Mouse (Mus musculus) cerebellum, adult 9-10 months (tissue): ENCODE results near the gene Src.
"Not testable (repeated sequence)": the region's sequence is repeated elsewhere in the genome, so short reads cannot be mapped to it uniquely, and the experiment has no call there.

Experiments
- DNase-seq: peaks from one replicate; pipeline ENCODE4 v3.0.0; 2022

Src gene

DNA sequence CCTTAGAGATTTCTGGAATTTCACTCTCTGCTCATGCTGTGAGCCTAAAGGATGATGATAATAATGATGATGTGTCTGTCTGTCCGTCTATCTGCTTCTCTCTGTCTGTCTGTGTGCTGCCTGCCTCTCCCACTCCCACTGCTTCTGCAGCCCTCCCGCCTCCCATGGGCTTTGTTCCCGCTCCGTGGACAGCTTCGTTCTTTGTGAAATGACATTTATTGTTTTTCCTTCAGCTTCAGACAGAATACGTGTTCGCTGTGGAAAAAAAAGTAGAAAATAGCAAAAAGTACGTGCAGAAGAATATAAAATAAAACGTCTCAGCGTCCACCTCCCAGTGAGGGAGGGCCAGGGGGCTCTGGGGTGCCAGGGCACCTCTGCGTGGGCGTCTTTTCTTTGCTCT lies 64.5 kb downstream of the Src start:
- no peak for DNase-seq

DNA sequence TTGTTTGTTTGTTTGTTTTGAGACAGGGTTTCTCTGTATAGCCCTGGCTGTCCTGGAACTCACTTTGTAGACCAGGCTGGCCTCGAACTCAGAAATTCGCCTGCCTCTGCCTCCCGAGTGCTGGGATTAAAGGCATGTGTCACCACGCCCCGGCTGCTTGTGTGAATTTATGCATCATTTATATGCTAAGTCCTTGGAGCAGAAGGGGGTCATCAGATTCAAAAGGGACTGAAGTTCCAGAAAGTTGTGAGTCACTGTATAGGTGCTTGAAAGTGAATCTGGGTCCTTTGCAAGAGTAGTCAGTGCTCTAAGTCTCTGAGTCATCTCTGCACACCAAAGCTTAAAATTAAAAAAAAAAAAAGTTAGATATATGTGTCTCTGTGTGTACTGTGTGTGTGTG lies 68.3 kb downstream of the Src start:
- DNase-seq, result not testable (repeated sequence)

- DNase-seq, result no peak
Observed at GRCm38 (mm10) chr2:157486981-157487656, 68.9 kb downstream of the Src start.

GRCm38 (mm10) chr2:157487733-157488175 lies 69.5 kb downstream of the Src start:
- no peak for DNase-seq

GRCm38 (mm10) chr2:157493240-157493639 lies 75.0 kb downstream of the Src start:
- no peak for DNase-seq

DNA sequence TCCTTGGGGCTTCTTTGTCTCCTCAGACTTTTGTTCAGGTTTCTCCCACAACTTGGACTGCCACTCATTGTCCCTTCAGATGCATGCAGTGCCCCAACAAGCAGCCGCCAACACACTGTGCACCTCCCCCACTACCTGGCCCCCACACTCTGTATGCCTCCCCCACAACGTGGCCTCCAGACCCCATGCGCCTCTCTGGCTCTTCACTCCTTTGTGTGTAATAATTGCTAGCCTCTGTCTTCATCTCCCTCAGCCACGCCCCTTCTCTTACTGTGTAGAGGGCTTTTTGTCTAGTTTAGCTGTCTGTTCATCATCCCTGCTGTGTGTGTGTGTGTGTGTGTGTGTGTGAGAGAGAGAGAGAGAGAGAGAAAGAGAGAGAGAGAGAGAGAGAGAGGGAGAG lies 80.3 kb downstream of the Src start:
- no peak for DNase-seq

GRCm38 (mm10) chr2:157500364-157500763 lies 82.1 kb downstream of the Src start:
- DNase-seq, result no peak

DNA sequence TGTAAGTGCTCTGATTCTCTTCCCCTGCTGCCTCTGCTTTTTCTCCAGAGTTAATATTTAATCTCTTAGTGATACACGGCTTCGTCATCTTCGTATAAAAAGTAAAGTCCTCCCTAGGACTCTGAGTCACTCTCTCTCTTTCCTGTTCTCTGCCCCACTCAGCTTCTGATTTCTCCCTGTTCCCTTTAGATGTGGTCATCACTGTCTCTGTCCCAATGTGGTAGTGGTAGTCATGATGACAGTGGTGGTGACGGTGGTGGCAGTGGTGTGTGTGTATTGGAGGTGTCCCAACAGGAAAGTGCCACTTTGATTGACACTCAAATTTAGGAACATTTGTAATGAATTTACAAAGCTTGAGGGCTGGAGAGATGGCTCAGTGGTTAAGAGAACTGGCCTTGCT lies 83.1 kb downstream of the Src start:
- DNase-seq, result no peak

DNA sequence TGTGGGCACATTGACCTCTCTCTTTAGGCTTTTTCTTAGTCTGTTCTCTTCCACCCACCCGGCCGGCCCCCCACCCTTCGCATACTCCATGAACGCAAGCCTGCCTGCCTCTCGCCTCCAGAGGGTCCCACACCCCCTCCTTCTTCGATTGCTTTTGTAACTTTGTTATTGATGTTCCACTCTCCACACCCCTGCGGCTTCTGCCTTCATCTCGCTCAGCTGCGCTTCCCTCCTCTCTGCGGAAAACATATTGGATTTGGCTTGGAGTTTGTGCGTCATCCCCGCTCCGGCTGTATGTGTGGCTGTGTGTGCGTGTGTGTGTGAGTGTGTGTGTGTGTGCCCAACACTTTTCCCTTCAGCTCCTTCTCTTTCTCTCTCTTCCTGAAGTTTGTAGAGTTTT lies 88.5 kb downstream of the Src start:
- no peak for DNase-seq

DNA sequence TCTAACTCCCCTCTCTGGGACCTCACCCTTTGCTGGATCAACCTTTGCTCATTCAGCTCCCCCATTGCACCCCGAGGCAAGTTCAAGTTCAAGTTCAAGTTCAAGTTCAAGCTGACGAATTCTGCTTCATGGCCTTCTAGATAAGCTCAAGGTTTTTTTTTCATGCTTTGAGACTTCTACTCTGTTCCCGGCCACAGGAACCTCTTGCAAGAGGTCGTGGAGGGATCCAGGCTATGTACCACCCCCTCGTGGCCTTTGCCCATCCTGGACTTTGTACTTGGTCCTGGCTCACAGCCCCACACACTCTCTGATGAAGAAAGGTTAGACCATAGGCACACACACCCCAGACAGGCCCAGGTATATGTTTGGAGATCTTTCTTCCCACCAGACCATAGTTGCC lies 90.9 kb downstream of the Src start:
- no peak for DNase-seq

DNA sequence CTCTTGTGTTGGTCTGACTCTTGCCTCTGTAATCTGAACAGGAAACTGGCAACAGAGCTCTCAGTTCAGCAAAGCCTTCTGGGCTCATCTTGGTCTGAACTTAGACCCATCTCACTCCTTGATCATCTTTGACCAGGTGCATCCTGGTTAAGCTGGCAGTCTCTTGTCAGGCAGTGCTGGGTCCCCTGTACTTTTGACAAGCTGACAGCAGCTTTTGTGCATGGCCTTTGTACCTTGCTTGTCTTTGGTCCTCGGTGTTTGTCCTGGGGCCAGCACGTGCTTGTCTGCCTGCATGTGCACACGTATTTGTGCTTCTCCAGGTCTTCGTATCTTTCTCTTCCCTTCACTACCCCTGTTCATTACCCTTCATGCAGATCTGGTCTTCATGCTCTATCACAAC lies 91.8 kb downstream of the Src start:
- no peak for DNase-seq

GRCm38 (mm10) chr2:157512859-157513258 lies 94.6 kb downstream of the Src start:
- DNase-seq, result no peak

DNA sequence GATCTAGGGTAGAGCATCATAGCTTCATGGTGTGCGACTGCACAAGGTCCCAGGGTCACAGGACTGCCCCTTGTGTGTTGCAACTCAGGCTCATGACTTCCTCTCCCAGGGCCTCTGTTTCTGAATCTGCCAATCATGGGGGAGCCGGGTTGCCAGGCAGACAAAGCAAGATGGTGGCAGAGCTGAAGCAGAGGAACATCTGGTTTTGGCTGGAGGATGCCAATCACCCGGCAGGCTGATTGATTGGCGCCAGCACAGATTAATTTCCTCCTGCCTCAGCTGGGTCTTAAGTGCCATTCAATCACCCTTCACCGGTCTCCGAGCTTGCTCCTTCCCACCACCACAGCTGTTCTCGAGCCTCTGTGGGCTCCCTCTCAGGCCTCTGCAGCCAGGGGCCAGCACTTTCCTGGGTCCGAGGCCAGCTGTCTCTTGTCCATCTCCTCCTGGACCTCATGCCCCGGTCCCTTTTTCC lies 95.5 kb downstream of the Src start:
- no peak for DNase-seq

DNA sequence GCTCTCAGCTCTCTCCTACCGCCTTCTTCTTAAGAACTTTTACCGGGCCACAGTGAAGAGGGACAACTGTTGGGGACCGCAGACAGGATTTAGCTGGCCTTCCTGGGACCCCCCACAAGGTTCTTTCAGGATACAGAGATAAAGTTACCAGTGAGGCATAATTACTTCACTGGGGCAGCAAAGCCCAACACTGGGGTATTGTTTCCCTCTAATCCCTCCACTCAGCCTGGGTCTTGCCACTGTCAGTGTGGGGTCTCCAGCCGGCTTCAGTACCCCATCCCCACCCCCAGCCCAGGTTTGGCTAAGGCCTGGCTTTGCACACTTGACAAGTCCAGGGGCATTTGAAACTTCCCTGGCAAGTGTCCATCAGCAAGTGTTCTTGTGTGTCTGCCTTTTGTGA lies 96.1 kb downstream of the Src start:
- DNase-seq, result no peak

GRCm38 (mm10) chr2:157517526-157517925 lies 99.3 kb downstream of the Src start:
- no peak for DNase-seq

DNA sequence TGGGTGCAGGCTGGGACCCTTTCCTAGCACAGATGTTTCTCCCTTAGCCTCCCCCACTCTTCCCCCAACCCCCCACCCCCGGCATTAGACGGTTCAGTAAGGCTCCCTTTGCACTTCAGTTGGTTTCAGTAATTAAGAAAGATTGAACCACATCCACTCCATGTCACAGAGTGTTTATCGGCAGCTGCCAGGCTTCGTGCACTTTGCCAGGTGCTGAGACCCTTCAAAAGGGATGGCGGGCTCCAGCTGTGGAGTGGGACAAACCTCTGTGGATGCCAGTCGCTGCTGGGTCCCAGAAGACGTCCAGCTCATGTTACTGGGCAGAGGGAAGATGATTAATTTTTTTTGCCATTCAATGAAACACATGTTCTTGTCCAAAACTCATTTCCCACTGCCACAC lies 100.2 kb downstream of the Src start:
- DNase-seq, result no peak

DNA sequence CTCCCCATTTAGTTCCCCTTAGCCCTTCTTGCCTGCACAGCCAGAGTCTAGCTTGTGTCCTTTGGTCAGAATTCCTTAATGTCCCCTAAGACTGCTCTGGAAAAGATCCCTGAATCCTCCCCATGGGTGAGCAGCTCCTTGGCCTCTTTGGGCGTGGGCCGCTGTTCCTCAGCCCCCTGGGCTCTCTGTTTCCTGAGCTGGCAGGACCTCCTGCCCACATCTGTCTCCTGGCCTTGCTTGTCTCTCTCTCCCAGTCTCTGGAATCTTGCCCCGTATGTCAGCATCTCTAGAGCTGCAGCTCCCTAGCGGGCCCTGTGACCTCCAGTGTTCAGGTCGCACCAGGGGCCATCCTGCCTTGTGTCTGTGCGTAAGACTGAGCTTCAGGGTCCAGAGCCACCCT lies 101.2 kb downstream of the Src start:
- DNase-seq, result no peak

DNA sequence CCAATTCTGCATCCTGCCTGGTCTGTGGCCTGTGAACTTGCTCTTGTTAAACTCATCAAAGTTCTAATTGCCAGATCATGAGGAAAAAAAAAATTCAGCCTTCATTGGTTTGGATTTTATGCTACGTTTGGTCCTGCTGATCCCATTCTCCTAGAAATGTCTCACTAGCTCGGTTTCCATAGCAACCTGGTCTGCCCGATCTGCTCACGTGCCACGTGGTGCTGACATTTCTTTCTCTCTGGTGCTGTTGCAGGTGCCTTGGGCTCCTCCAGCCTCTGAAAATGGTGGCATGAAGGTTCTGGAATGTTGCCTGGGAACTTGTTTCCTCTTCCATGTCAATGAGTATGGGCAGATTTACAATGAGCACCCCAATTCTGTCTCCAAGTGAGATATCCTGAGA lies 102.3 kb downstream of the Src start:
- DNase-seq, result no peak
